Mouse (Mus musculus) ovary, adult 18-20 months (tissue): ENCODE results near the gene Bsdc1.
"Not testable (repeated sequence)": the region's sequence is repeated elsewhere in the genome, so short reads cannot be mapped to it uniquely, and the experiment has no call there.

ENCODE experiments used
- DNase-seq: peaks from one replicate; pipeline ENCODE4 v3.0.0; 2022; ENCODE audit warnings: low spot score, mixed read lengths

Gene Bsdc1

GRCm38 (mm10) chr4:129461183-129461960, at the start of gene Bsdc1:
Gene Bsdc1, plus strand, starts transcription at chr4:129461581.
- peak; percentile 99 for DNase-seq

GRCm38 (mm10) chr4:129415892-129416291, 45.5 kb upstream of the Bsdc1 start:
- no peak for DNase-seq

- DNase-seq: no peak
Observed at GRCm38 (mm10) chr4:129416478-129416877, 44.9 kb upstream of the Bsdc1 start.

GRCm38 (mm10) chr4:129418321-129418720, 43.1 kb upstream of the Bsdc1 start:
- DNase-seq: no peak

GRCm38 (mm10) chr4:129440340-129441063, 20.9 kb upstream of the Bsdc1 start, which contains the start of gene Zbtb8b:
Gene Zbtb8b, minus strand, starts transcription at chr4:129440853.
- peak; percentile 54 for DNase-seq

- no peak for DNase-seq
Observed at GRCm38 (mm10) chr4:129441145-129441544, 20.2 kb upstream of the Bsdc1 start.

- no peak for DNase-seq
Observed at GRCm38 (mm10) chr4:129447360-129447759, 14.0 kb upstream of the Bsdc1 start.

- no peak for DNase-seq
Observed at GRCm38 (mm10) chr4:129447778-129448563, 13.4 kb upstream of the Bsdc1 start.

GRCm38 (mm10) chr4:129448713-129449112, 12.7 kb upstream of the Bsdc1 start:
- DNase-seq: no peak

- no peak for DNase-seq
Observed at GRCm38 (mm10) chr4:129450851-129451250, 10.5 kb upstream of the Bsdc1 start.

GRCm38 (mm10) chr4:129451471-129452169, 9.8 kb upstream of the Bsdc1 start:
- no peak for DNase-seq

GRCm38 (mm10) chr4:129455265-129455664, 6.1 kb upstream of the Bsdc1 start:
- DNase-seq: peak; percentile 46

GRCm38 (mm10) chr4:129456126-129456525, 5.3 kb upstream of the Bsdc1 start:
- no peak for DNase-seq

GRCm38 (mm10) chr4:129457311-129457710, 4.1 kb upstream of the Bsdc1 start:
- DNase-seq: not testable (repeated sequence)

GRCm38 (mm10) chr4:129459726-129460125, 1.7 kb upstream of the Bsdc1 start:
- no peak for DNase-seq

- DNase-seq: no peak
Observed at GRCm38 (mm10) chr4:129460827-129461182, 576 bp upstream of the Bsdc1 start.

- no peak for DNase-seq
Observed at GRCm38 (mm10) chr4:129462118-129462517, 737 bp downstream of the Bsdc1 start.

GRCm38 (mm10) chr4:129463097-129464059, 2.0 kb downstream of the Bsdc1 start:
- DNase-seq: no peak

GRCm38 (mm10) chr4:129464286-129464815, 3.0 kb downstream of the Bsdc1 start:
- no peak for DNase-seq

- DNase-seq: no peak
Observed at GRCm38 (mm10) chr4:129476047-129476446, 14.7 kb downstream of the Bsdc1 start.
